Mouse (Mus musculus) intestine, embryonic 14.5 days (tissue): ENCODE results near the gene Dnajc30. TPM values are rescaled to one million over a fixed set of nuclear protein-coding genes. Genes with fewer than 3 reads are reported as not detected.

Source experiments
- ATAC-seq: fragments of 200-750 bp; cut with Nextera tagmentation; replicated peaks from 2 replicates; pipeline ENCODE4 v1.8.0; 2017; ENCODE audit warnings: low read depth, moderate number of reproducible peaks, moderate TSS enrichment, moderate library complexity; ENCODE audit not compliant: low FRiP score, low TSS enrichment
- DNase-seq: peaks from one replicate; pipeline ENCODE4 v3.0.0-alpha.2; 2018; ENCODE audit warnings: low spot score
- H3K27ac ChIP-seq: fragments of 300-500 bp; sonication (generic); 2 replicates; pipeline ENCODE4 v1.5.1; 2014; ENCODE audit warnings: low read depth, mild to moderate bottlenecking, control low read depth
- H3K27me3 ChIP-seq: fragments of 300-500 bp; sonication (generic); replicated peaks from 2 replicates; pipeline ENCODE4 v1.6.1; 2014; ENCODE audit warnings: low read length, control low read depth; ENCODE audit not compliant: control insufficient read depth, insufficient read depth
- H3K36me3 ChIP-seq: fragments of 300-500 bp; sonication (generic); 2 replicates; pipeline ENCODE4 v1.6.1; 2014; ENCODE audit warnings: low read length, control low read depth; ENCODE audit not compliant: control insufficient read depth, insufficient read depth
- H3K4me1 ChIP-seq: fragments of 300-500 bp; sonication (generic); replicated peaks from 2 replicates; pipeline ENCODE4 v1.6.1; 2014; ENCODE audit warnings: low read length, control low read depth, mixed read lengths; ENCODE audit not compliant: control insufficient read depth, insufficient read depth
- H3K4me2 ChIP-seq: fragments of 300-500 bp; sonication (generic); 2 replicates; pipeline ENCODE4 v1.6.1; 2014; ENCODE audit warnings: low read length
- H3K4me3 ChIP-seq: fragments of 300-500 bp; sonication (generic); 2 replicates; pipeline ENCODE4 v1.5.1; 2014; ENCODE audit warnings: low read depth, low read length, control low read depth, mixed read lengths
- H3K9ac ChIP-seq: fragments of 300-500 bp; sonication (generic); 2 replicates; pipeline ENCODE4 v1.6.1; 2014; ENCODE audit warnings: mild to moderate bottlenecking, low read length
- H3K9me3 ChIP-seq: fragments of 300-500 bp; sonication (generic); 2 replicates; pipeline ENCODE4 v1.6.1; 2016; ENCODE audit warnings: low read length, control low read depth; ENCODE audit not compliant: control insufficient read depth
- WGBS: fragments of 180-500 bp; shearing (Covaris S2); extraction: QIAGEN DNeasy Blood & Tissue Kit; methylation state at CpG from one replicate; pipeline ENCODE4 v1.1.7; 2014; 5-methylcytosine and 5-hydroxymethylcytosine counted together
- polyA plus RNA-seq: library from polyadenylated mRNA; unstranded; fragments of >200 nt; fragmentation: Nextera tagmentation; extraction: Ambion mirVana; gene quantifications from 2 replicates; pipeline ENCODE4 v1.2.1, GENCODE M21; 2014

Gene Dnajc30
- polyA plus RNA-seq, 1 experiment from 2014 or later: 32.5 TPM

DNA sequence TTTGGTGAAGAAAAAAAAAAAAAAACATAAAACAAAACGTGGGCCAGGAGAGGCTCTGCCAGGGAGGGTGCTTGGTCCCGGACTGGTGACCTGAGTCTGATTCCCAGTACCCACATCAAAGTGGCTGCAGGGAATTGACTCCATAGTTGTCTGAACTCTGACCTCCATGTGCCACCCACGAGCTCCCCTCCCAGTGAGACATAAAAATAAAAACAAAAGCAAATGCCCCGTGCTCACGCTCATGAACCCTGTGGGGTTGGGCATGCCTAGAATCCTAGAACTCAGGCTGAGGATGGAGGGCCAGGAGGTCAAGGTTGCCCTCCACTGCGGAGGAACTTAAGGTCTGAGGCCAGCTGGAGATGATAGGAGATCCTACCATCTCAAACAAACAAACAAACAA lies 45.0 kb downstream of the Dnajc30 start:
- H3K4me3 ChIP-seq: no peak overlapping the region
- 65% methylated on average over 6 of the region's 6 CpGs for WGBS
- H3K27me3 ChIP-seq: peaks cover 52% of the 10 kb centered on the region
- H3K27ac ChIP-seq: no peak overlapping the region
- no peaks in the 10 kb centered on the region for H3K9me3 ChIP-seq
- no peak overlapping the region for H3K4me2 ChIP-seq
- H3K4me1 ChIP-seq: no peaks in the 10 kb centered on the region; the same call in 1 of the 2 replicates
- DNase-seq: no peak
- H3K9ac ChIP-seq: no peak overlapping the region
- no peaks in the 10 kb centered on the region for H3K36me3 ChIP-seq
- ATAC-seq: no peak

DNA sequence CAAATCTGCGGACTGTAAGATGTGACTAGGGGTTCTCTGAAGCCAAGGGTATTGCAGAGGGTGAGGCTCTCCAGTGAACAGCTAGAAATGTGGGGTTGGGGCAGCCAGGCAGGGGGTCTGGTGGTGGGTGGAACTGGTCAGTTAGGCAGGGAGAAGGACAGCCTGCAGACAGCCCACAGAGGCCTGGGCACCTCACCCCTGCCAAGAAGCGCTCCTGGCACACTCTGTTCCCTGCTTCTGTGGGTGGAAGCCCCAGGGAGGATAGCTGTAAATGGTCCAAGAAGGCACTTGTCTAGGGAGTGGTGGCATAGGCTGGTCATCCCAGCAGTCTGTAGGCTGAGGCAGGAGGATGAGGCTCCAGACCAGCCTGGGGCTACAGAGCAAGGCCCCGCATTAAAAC lies 45.4 kb downstream of the Dnajc30 start:
- Histone ChIP-seq H3K9me3 (no peaks in the 10 kb centered on the region), H3K4me1 (no peaks in the 10 kb centered on the region; the same call in 1 of the 2 replicates), H3K27me3 (peaks cover 52% of the 10 kb centered on the region), H3K27ac (no peak overlapping the region), H3K9ac (no peak overlapping the region), H3K4me3 (no peak overlapping the region), H3K36me3 (no peaks in the 10 kb centered on the region), H3K4me2 (no peak overlapping the region)
- WGBS: 83% methylated on average over 3 of the region's 3 CpGs
- DNase-seq (no peak), ATAC-seq (no peak)

DNA sequence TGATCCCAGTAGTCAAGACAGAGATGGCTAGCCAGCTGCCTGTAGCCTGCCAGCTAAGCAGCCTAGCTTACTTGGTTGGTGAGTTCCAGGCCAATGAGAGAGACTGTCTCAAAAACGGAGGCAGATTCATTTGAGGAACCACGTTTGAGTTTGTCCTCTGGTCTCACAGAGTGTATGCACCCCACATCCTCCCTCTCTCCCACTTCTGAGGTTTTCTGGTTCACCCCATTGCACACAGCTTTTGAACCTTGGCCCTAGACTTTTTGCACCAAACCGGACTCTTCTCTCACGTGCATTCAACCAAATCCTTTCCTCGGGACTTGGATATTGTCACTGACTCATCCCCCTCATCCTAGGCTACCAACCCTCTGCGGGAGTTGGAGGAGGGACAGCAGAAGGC lies 46.0 kb downstream of the Dnajc30 start:
- ATAC-seq: no peak
- 78% methylated on average over 6 of the region's 6 CpGs for WGBS
- Histone ChIP-seq H3K36me3 (no peaks in the 10 kb centered on the region), H3K4me1 (no peaks in the 10 kb centered on the region; the same call in 1 of the 2 replicates), H3K9ac (no peak overlapping the region), H3K4me2 (no peak overlapping the region), H3K27me3 (peaks cover 49% of the 10 kb centered on the region), H3K4me3 (no peak overlapping the region), H3K9me3 (no peaks in the 10 kb centered on the region), H3K27ac (no peak overlapping the region)
- DNase-seq: no peak

DNA sequence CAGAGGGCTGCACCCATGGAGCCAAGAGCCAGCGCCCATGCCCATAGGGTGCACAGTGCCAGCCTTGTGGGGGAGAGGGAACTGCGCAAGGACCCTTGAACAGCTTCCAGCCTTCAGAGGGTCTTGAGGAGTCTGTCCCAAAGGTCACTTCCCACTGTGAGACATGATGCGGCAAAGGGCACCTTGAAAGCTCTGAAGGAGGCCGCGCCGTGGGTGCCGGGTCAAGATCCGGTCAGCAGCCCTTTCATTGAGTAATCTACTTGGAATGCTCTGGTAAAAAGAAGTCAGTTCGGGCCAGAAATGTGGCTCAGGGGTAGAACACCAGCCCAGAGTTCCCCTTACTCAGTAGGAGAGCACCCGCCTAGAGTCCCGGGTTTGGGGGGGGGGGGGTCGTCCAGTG lies 49.8 kb downstream of the Dnajc30 start:
- no peak overlapping the region for H3K27ac ChIP-seq
- no peak overlapping the region for H3K4me3 ChIP-seq
- ATAC-seq (no peak), DNase-seq (no peak)
- H3K4me2 ChIP-seq: no peak overlapping the region
- no peaks in the 10 kb centered on the region for H3K36me3 ChIP-seq
- WGBS: 89% methylated on average over 12 of the region's 12 CpGs
- peaks cover 11% of the 10 kb centered on the region for H3K27me3 ChIP-seq
- H3K9me3 ChIP-seq: no peaks in the 10 kb centered on the region
- H3K4me1 ChIP-seq: no peaks in the 10 kb centered on the region
- no peak overlapping the region for H3K9ac ChIP-seq

DNA sequence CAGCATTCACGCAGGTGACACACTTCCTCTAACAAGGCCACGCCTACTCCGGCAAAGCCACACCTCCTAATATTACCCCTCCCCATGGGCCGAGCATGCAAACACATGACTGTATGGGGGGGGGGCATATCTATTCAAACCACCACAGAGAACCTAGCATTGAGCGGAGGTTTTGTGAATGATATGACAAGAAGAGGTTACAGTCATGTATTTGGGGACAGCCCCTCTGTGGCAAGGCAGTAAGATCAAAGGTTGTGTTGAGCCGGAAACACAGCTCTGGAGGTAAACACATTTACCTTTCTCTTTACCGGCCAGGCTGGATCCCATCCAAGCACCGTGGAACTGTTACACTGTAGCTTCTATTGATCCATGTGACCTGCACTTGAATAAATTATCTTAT lies 51.2 kb downstream of the Dnajc30 start:
- no peak overlapping the region for H3K4me3 ChIP-seq
- H3K9me3 ChIP-seq: no peaks in the 10 kb centered on the region
- 0 out of 2 replicates have a peak, but pooled peaks cover 3% of the 10 kb centered on the region for H3K27me3 ChIP-seq
- no peaks in the 10 kb centered on the region for H3K36me3 ChIP-seq
- DNase-seq: no peak
- no peak overlapping the region for H3K4me2 ChIP-seq
- H3K27ac ChIP-seq: no peak overlapping the region
- no peak overlapping the region for H3K9ac ChIP-seq
- WGBS: 80% methylated on average over 8 of the region's 8 CpGs
- no peaks in the 10 kb centered on the region for H3K4me1 ChIP-seq
- no peak for ATAC-seq

Other genes with a start within 250 kb of the Dnajc30 start
- gene Tmem270, start 157.5 kb upstream of the Dnajc30 start, polyA plus RNA-seq: not detected in 2 replicates
- 0.23 TPM in 1 of 2 replicates, not detected in the other for gene Cldn13, start 148.7 kb upstream of the Dnajc30 start, polyA plus RNA-seq
- 22.7 and 24.6 TPM in 2 replicates for gene Mettl27, start 131.8 kb upstream of the Dnajc30 start, polyA plus RNA-seq
- 78.1 and 78.3 TPM in 2 replicates for gene Cldn4, start 117.3 kb upstream of the Dnajc30 start, polyA plus RNA-seq
- 113 and 143 TPM in 2 replicates for gene Cldn3, start 78.0 kb upstream of the Dnajc30 start, polyA plus RNA-seq
- gene Abhd11, start 55.0 kb upstream of the Dnajc30 start, polyA plus RNA-seq: 99.7 and 104 TPM in 2 replicates
- gene Stx1a, start 40.7 kb upstream of the Dnajc30 start, polyA plus RNA-seq: 15.9 and 20.2 TPM in 2 replicates
- 98.0 and 107 TPM in 2 replicates for gene Bud23, start 757 bp downstream of the Dnajc30 start, polyA plus RNA-seq
- 7.0 and 7.5 TPM in 2 replicates for gene Vps37d, start 14.1 kb downstream of the Dnajc30 start, polyA plus RNA-seq
- 5.2 and 6.4 TPM in 2 replicates for gene Mlxipl, start 25.7 kb downstream of the Dnajc30 start, polyA plus RNA-seq
- gene Tbl2, start 85.5 kb downstream of the Dnajc30 start, polyA plus RNA-seq: 26.2 and 27.8 TPM in 2 replicates
- gene Bcl7b, start 104.1 kb downstream of the Dnajc30 start, polyA plus RNA-seq: 48.0 and 55.3 TPM in 2 replicates
- 50.8 and 54.2 TPM in 2 replicates for gene Baz1b, start 123.1 kb downstream of the Dnajc30 start, polyA plus RNA-seq
- 0.65 and 1.2 TPM in 2 replicates for gene Fzd9, start 187.0 kb downstream of the Dnajc30 start, polyA plus RNA-seq